Mouse (Mus musculus): Measurements from ENCODE around the gene Micu1.
"Not testable (repeated sequence)": the region's sequence is repeated elsewhere in the genome, so short reads cannot be mapped to it uniquely, and the experiment has no call there.

Micu1 gene

GRCm38 (mm10) chr10:59848953-59849352 is 146.7 kb downstream of the Micu1 start:
- in situ Hi-C loops (cut with MboI, MseI) = no loop called here

GRCm38 (mm10) chr10:59849371-59849770 is 147.1 kb downstream of the Micu1 start:
- in situ Hi-C loops (cut with MboI, MseI) = no loop called here

- in situ Hi-C loops (cut with MboI, MseI) = no loop called here
Measured at GRCm38 (mm10) chr10:59857157-59857556, 154.9 kb downstream of the Micu1 start.

- in situ Hi-C loops (cut with MboI, MseI) = loop anchor here (10.0 kb wide), 2 partner anchors 486 to 566 kb away; no protein-coding TSS in a partner anchor
Measured at GRCm38 (mm10) chr10:59860684-59861083, 158.4 kb downstream of the Micu1 start.

- in situ Hi-C loops (cut with MboI, MseI) = loop anchor here (10.0 kb wide), 2 partner anchors 486 to 566 kb away; no protein-coding TSS in a partner anchor
Measured at GRCm38 (mm10) chr10:59861201-59861600, 158.9 kb downstream of the Micu1 start.

- in situ Hi-C loops (cut with MboI, MseI) = loop anchor here (10.0 kb wide), 2 partner anchors 488 to 568 kb away; no protein-coding TSS in a partner anchor
Measured at GRCm38 (mm10) chr10:59862816-59863440, 160.7 kb downstream of the Micu1 start.

- in situ Hi-C loops (cut with MboI, MseI) = loop anchor here (10.0 kb wide), 2 partner anchors 489 to 569 kb away; no protein-coding TSS in a partner anchor
Measured at GRCm38 (mm10) chr10:59863620-59864019, 161.3 kb downstream of the Micu1 start.

- in situ Hi-C loops (cut with MboI, MseI) = loop anchor here (10.0 kb wide), 2 partner anchors 490 to 570 kb away; no protein-coding TSS in a partner anchor
Measured at GRCm38 (mm10) chr10:59864232-59864875, 162.1 kb downstream of the Micu1 start.

- in situ Hi-C loops (cut with MboI, MseI) = loop anchor here (10.0 kb wide), 2 partner anchors 490 to 570 kb away; no protein-coding TSS in a partner anchor
Measured at GRCm38 (mm10) chr10:59864884-59865726, 162.8 kb downstream of the Micu1 start.

- in situ Hi-C loops (cut with MboI, MseI) = loop anchor here (10.0 kb wide), 2 partner anchors 493 to 573 kb away; no protein-coding TSS in a partner anchor
Measured at GRCm38 (mm10) chr10:59868266-59868665, 166.0 kb downstream of the Micu1 start.

GRCm38 (mm10) chr10:59870038-59870437 is 167.8 kb downstream of the Micu1 start:
- in situ Hi-C loops (cut with MboI, MseI) = no loop called here

- in situ Hi-C loops (cut with MboI, MseI) = not testable (repeated sequence)
Measured at GRCm38 (mm10) chr10:59872651-59873050, 170.4 kb downstream of the Micu1 start.

GRCm38 (mm10) chr10:59873206-59873605 is 170.9 kb downstream of the Micu1 start:
- in situ Hi-C loops (cut with MboI, MseI) = no loop called here

- in situ Hi-C loops (cut with MboI, MseI) = no loop called here
Measured at GRCm38 (mm10) chr10:59873613-59874012, 171.3 kb downstream of the Micu1 start.

GRCm38 (mm10) chr10:59875396-59875795 is 173.1 kb downstream of the Micu1 start:
- in situ Hi-C loops (cut with MboI, MseI) = loop anchor here (25.0 kb wide), 1 partner anchor 1413 kb away; no protein-coding TSS in a partner anchor

- in situ Hi-C loops (cut with MboI, MseI) = loop anchor here (25.0 kb wide), 1 partner anchor 1414 kb away; no protein-coding TSS in a partner anchor
Measured at GRCm38 (mm10) chr10:59876698-59877097, 174.4 kb downstream of the Micu1 start.

GRCm38 (mm10) chr10:59877421-59878117 is 175.3 kb downstream of the Micu1 start:
- in situ Hi-C loops (cut with MboI, MseI) = loop anchor here (25.0 kb wide), 1 partner anchor 1415 kb away; no protein-coding TSS in a partner anchor

GRCm38 (mm10) chr10:59878823-59879222 is 176.5 kb downstream of the Micu1 start:
- in situ Hi-C loops (cut with MboI, MseI) = loop anchor here (25.0 kb wide), 1 partner anchor 1417 kb away; no protein-coding TSS in a partner anchor

GRCm38 (mm10) chr10:59879255-59880028 is 177.2 kb downstream of the Micu1 start, which contains the start of gene Dnajb12:
TSS of gene Dnajb12 (plus strand) at chr10:59879556.
- in situ Hi-C loops (cut with MboI, MseI) = loop anchor here (25.0 kb wide), 1 partner anchor 1417 kb away; no protein-coding TSS in a partner anchor

- in situ Hi-C loops (cut with MboI, MseI) = loop anchor here (25.0 kb wide), 1 partner anchor 1418 kb away; no protein-coding TSS in a partner anchor
Measured at GRCm38 (mm10) chr10:59880029-59880386, 177.7 kb downstream of the Micu1 start.
